Mouse (Mus musculus) small intestine, adult 2 months (tissue): ENCODE results near the gene Agtr1a. TPM values are rescaled to one million over a fixed set of nuclear protein-coding genes. Genes with fewer than 3 reads are reported as not detected.

Source experiments
- H3K27ac ChIP-seq: fragments of 200-500 bp; 2 replicates; pipeline ENCODE4 v1.5.1; 2012; ENCODE audit warnings: low read depth, low read length, control low read depth, inconsistent platforms; ENCODE audit not compliant: insufficient read depth
- H3K27me3 ChIP-seq: fragments of 200-500 bp; 2 replicates; pipeline ENCODE4 v1.6.1; 2012; ENCODE audit warnings: mild to moderate bottlenecking, moderate library complexity, low read length, inconsistent platforms; ENCODE audit not compliant: control insufficient read depth, insufficient read depth
- H3K36me3 ChIP-seq: fragments of 200-500 bp; 2 replicates; pipeline ENCODE4 v1.6.1; 2012; ENCODE audit warnings: mild to moderate bottlenecking, low read length, control low read depth, inconsistent platforms; ENCODE audit not compliant: control insufficient read depth, insufficient read depth
- H3K4me1 ChIP-seq: fragments of 200-500 bp; 2 replicates; pipeline ENCODE4 v1.6.1; 2012; ENCODE audit warnings: low read length, inconsistent platforms, mixed read lengths; ENCODE audit not compliant: control insufficient read depth, insufficient read depth, insufficient read length
- H3K4me3 ChIP-seq: fragments of 200-500 bp; 2 replicates; pipeline ENCODE4 v1.5.1; 2012; ENCODE audit warnings: low read depth, mild to moderate bottlenecking, control low read depth, inconsistent platforms, low read length, moderate library complexity
- CTCF ChIP-seq: fragments of 200-500 bp; IDR thresholded peaks from 2 replicates; pipeline ENCODE4 v1.5.1; 2012; ENCODE audit warnings: low read depth, mild to moderate bottlenecking, control low read depth, inconsistent platforms, low read length, moderate library complexity, mixed read lengths; ENCODE audit not compliant: insufficient replicate concordance, insufficient read length; ENCODE audit errors: extremely low read depth
- POLR2A ChIP-seq: fragments of 200-500 bp; IDR thresholded peaks from 2 replicates; pipeline ENCODE4 v1.6.1; 2012; ENCODE audit warnings: low read depth, mild to moderate bottlenecking, control low read depth, inconsistent platforms, low read length, moderate library complexity
- WGBS: fragments of 180-500 bp; shearing (Covaris S2); methylation state at CpG from one replicate; pipeline ENCODE4 v1.1.7; 2018; 5-methylcytosine and 5-hydroxymethylcytosine counted together
- polyA plus RNA-seq: library from polyadenylated mRNA; depleted of rRNA; stranded (reverse); fragments of >200 nt; gene quantifications from 2 replicates; pipeline ENCODE4 v1.2.3, GENCODE M21; 2012; rRNA removed

Agtr1a gene
- 1.3 and 2.1 TPM in 2 replicates for polyA plus RNA-seq

- no peak within 1 kb of the TSS for H3K27ac ChIP-seq
- WGBS = 3% methylated on average over 33 of the region's 33 CpGs
Measured at GRCm38 (mm10) chr13:30336148-30336801, at the start of gene Agtr1a. Gene Agtr1a (plus strand): TSS chr13:30336441.

GRCm38 (mm10) chr13:30310221-30310620 lies 26.0 kb upstream of the Agtr1a start:
- no peak overlapping the region for H3K27ac ChIP-seq
- H3K27me3 ChIP-seq = no peaks in the 10 kb centered on the region
- TF ChIP-seq CTCF = no peak
- no peak for TF ChIP-seq POLR2A
- WGBS = 79% methylated on average over 4 of the region's 4 CpGs
- no peaks in the 10 kb centered on the region for H3K4me1 ChIP-seq
- H3K36me3 ChIP-seq = no peaks in the 10 kb centered on the region
- H3K4me3 ChIP-seq = no peak overlapping the region

More at GRCm38 (mm10) chr13:30336148-30336801, at the start of gene Agtr1a:
- H3K36me3 ChIP-seq = no peaks in the 10 kb centered on the region
- H3K4me3 ChIP-seq = peak within 1 kb of the TSS; percentile 58
- no peaks in the 10 kb centered on the region for H3K4me1 ChIP-seq
- TF ChIP-seq CTCF (no peak), POLR2A (no peak; the same call in 1 of the 2 replicates)
- peaks cover 15% of the 10 kb centered on the region for H3K27me3 ChIP-seq

GRCm38 (mm10) chr13:30324669-30325346 lies 11.4 kb upstream of the Agtr1a start:
- Histone ChIP-seq H3K4me3 (no peak overlapping the region), H3K36me3 (no peaks in the 10 kb centered on the region), H3K27ac (no peak overlapping the region), H3K4me1 (no peaks in the 10 kb centered on the region), H3K27me3 (no peaks in the 10 kb centered on the region)
- WGBS = 85% methylated on average over 11 of the region's 11 CpGs
- TF ChIP-seq POLR2A (no peak), CTCF (no peak)

- 55% methylated on average over 5 of the region's 5 CpGs for WGBS
- TF ChIP-seq CTCF (no peak), POLR2A (no peak)
- no peak overlapping the region for H3K27ac ChIP-seq
- H3K4me1 ChIP-seq = no peaks in the 10 kb centered on the region
- no peaks in the 10 kb centered on the region for H3K36me3 ChIP-seq
- H3K4me3 ChIP-seq = no peak overlapping the region
- peaks cover 2% of the 10 kb centered on the region; the same call in 1 of the 2 replicates for H3K27me3 ChIP-seq
Measured at GRCm38 (mm10) chr13:30331061-30331460, 5.2 kb upstream of the Agtr1a start.

GRCm38 (mm10) chr13:30331851-30332250 lies 4.4 kb upstream of the Agtr1a start:
- Histone ChIP-seq H3K36me3 (no peaks in the 10 kb centered on the region), H3K4me1 (no peaks in the 10 kb centered on the region), H3K27ac (no peak overlapping the region), H3K27me3 (peaks cover 10% of the 10 kb centered on the region), H3K4me3 (no peak overlapping the region)
- TF ChIP-seq CTCF = no peak
- TF ChIP-seq POLR2A = no peak
- WGBS = 73% methylated on average over 6 of the region's 6 CpGs

GRCm38 (mm10) chr13:30332581-30332980 lies 3.7 kb upstream of the Agtr1a start:
- Histone ChIP-seq H3K4me1 (no peaks in the 10 kb centered on the region), H3K27me3 (peaks cover 15% of the 10 kb centered on the region), H3K4me3 (no peak overlapping the region), H3K36me3 (no peaks in the 10 kb centered on the region), H3K27ac (no peak overlapping the region)
- TF ChIP-seq POLR2A = no peak
- TF ChIP-seq CTCF = no peak
- WGBS = 62% methylated on average over 5 of the region's 5 CpGs

- TF ChIP-seq CTCF (no peak), POLR2A (no peak)
- no peak overlapping the region for H3K27ac ChIP-seq
- no peaks in the 10 kb centered on the region for H3K4me1 ChIP-seq
- peaks cover 15% of the 10 kb centered on the region for H3K27me3 ChIP-seq
- 59% methylated on average over 3 of the region's 3 CpGs for WGBS
- H3K36me3 ChIP-seq = no peaks in the 10 kb centered on the region
- H3K4me3 ChIP-seq = no peak overlapping the region
Measured at GRCm38 (mm10) chr13:30334667-30335066, 1.6 kb upstream of the Agtr1a start.
